Mouse (Mus musculus) layer of hippocampus, postnatal 25 days (tissue): ENCODE measurements around the gene Iapp. TPM values are rescaled to one million over a fixed set of nuclear protein-coding genes. Genes with fewer than 3 reads are reported as not detected.

Experiments
- total RNA-seq, 2 experiments: library from RNA; stranded (reverse); gene quantifications; 2 replicates each; pipeline ENCODE4 v1.2.3; 2021

The Iapp gene
- total RNA-seq, 2 experiments from 2014 or later: not detected

Other genes starting within 250 kb of the Iapp start
- 1 to 10 TPM in 1 of 2 experiments, under 1 TPM in 1; 0.69 to 1.2 TPM for gene Slco1a6, start 89.9 kb upstream of the Iapp start, total RNA-seq
- gene Slco1a5, start 24.6 kb downstream of the Iapp start, total RNA-seq: not detected
- gene Pyroxd1, start 47.2 kb downstream of the Iapp start, total RNA-seq: 10 to 100 TPM; 12.9 to 15.4 TPM
- 10 to 100 TPM; 19.9 to 27.6 TPM for gene Recql, start 88.7 kb downstream of the Iapp start, total RNA-seq
- gene Golt1b, start 88.8 kb downstream of the Iapp start, total RNA-seq: 10 to 100 TPM; 29.4 to 31.6 TPM
- 1 to 10 TPM in 1 of 2 experiments, under 1 TPM in 1; 0.77 to 1.6 TPM for gene Spx, start 115.0 kb downstream of the Iapp start, total RNA-seq
- under 1 TPM; 0.22 to 0.31 TPM for gene Gys2, start 174.7 kb downstream of the Iapp start, total RNA-seq
- gene Ldhb, start 209.5 kb downstream of the Iapp start, total RNA-seq: 100 to 1,000 TPM; 502 to 563 TPM